Comparison of ENCODE assay signal across 15 mouse cellular contexts in the genomic region with DNA sequence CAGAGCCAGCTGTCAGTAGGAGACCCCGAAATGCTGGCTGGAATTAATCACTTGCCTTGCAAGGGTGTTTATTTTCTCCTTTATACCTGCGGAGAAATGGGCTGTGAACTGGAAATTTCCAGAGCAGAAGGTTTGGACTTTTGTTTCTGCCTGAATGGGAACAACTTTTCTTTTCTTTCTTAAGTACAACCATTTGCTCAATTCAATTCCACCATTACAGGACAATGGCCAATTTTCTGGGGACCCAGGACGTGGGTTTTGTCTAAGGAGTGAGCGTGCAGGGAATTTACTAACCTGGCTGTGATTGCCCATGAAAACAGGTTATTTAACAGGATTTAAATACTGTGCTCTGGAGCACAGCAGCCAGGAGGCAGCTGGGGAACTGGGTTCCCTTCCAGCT.
"Had no signal": no experiment of that assay in that cellular context is flagged by ENCODE, and none has a peak within 500 bp of the region (broad histone marks: within the 10 kb centered on the region; RNA-seq: fewer than 3 reads in every experiment).

No protein-coding gene starts in this region.

- DNase-seq: lung, adult 18-20 months; lung, embryonic 14.5 days; lung, postnatal 10 days; lung, postnatal 4 days; midbrain, embryonic 14.5 days; right cerebral cortex, postnatal 14 days; thymus, adult 18-20 months; thymus, postnatal 14 days; thymus, postnatal 36 days had no signal

- H3K27me3 ChIP-seq: midbrain, embryonic 12.5 days; neural tube, embryonic 13.5 days; neural tube, embryonic 15.5 days had no signal

- H3K27ac ChIP-seq: midbrain, embryonic 10.5 days; midbrain, embryonic 12.5 days; neural tube, embryonic 13.5 days; neural tube, embryonic 15.5 days had no signal

- H3K9me3 ChIP-seq: midbrain, embryonic 10.5 days; midbrain, embryonic 12.5 days; neural tube, embryonic 13.5 days; neural tube, embryonic 15.5 days had no signal

- H3K4me1 ChIP-seq: neural tube, embryonic 13.5 days; neural tube, embryonic 15.5 days had no signal

- H3K36me3 ChIP-seq: midbrain, embryonic 10.5 days; midbrain, embryonic 12.5 days; neural tube, embryonic 13.5 days; neural tube, embryonic 15.5 days had no signal

- H3K9ac ChIP-seq: lung, embryonic 14.5 days; midbrain, embryonic 12.5 days; neural tube, embryonic 13.5 days; neural tube, embryonic 15.5 days had no signal

- ATAC-seq: midbrain, embryonic 16.5 days had no signal

- H3K4me2 ChIP-seq: lung, embryonic 14.5 days; midbrain, embryonic 12.5 days; neural tube, embryonic 13.5 days; neural tube, embryonic 15.5 days had no signal

- H3K4me3 ChIP-seq: midbrain, embryonic 10.5 days; midbrain, embryonic 12.5 days; myocyte; neural tube, embryonic 13.5 days; neural tube, embryonic 15.5 days had no signal
